Mouse (Mus musculus) hindbrain, embryonic 11.5 days (tissue): ENCODE measurements around the gene Fbxw4. TPM values are rescaled to one million over a fixed set of nuclear protein-coding genes. Genes with fewer than 3 reads are reported as not detected.

Source experiments
- ATAC-seq: fragments of 200-750 bp; cut with Nextera tagmentation; 2 replicates; pipeline ENCODE4 v1.8.0; 2017; ENCODE audit warnings: mild to moderate bottlenecking, moderate TSS enrichment, moderate library complexity; ENCODE audit not compliant: low FRiP score
- DNase-seq: peaks from one replicate; pipeline ENCODE4 v3.0.0-alpha.2; 2015; ENCODE audit warnings: low spot score
- H3K27ac ChIP-seq: fragments of 300-500 bp; sonication (generic); 2 replicates; pipeline ENCODE4 v1.5.1; 2014; ENCODE audit warnings: mild to moderate bottlenecking, low read depth, low read length
- H3K27me3 ChIP-seq: fragments of 300-500 bp; sonication (generic); 2 replicates; pipeline ENCODE4 v1.6.1; 2014; ENCODE audit warnings: mild to moderate bottlenecking, low read length, moderate library complexity, mixed read lengths; ENCODE audit not compliant: control insufficient read depth, insufficient read depth
- H3K36me3 ChIP-seq: fragments of 300-500 bp; sonication (generic); 2 replicates; pipeline ENCODE4 v1.6.1; 2014; ENCODE audit warnings: mild to moderate bottlenecking, low read length, moderate library complexity, mixed read lengths; ENCODE audit not compliant: control insufficient read depth, insufficient read depth
- H3K4me1 ChIP-seq: fragments of 300-500 bp; sonication (generic); replicated peaks from 2 replicates; pipeline ENCODE4 v1.6.1; 2014; ENCODE audit warnings: low read length, mixed read lengths; ENCODE audit not compliant: control insufficient read depth, insufficient read depth
- H3K4me2 ChIP-seq: fragments of 300-500 bp; sonication (generic); replicated peaks from 2 replicates; pipeline ENCODE4 v1.6.1; 2014; ENCODE audit warnings: mild to moderate bottlenecking, low read depth, low read length
- H3K4me3 ChIP-seq: fragments of 300-500 bp; sonication (generic); 2 replicates; pipeline ENCODE4 v1.5.1; 2014; ENCODE audit warnings: low read depth, low read length
- H3K9ac ChIP-seq: fragments of 300-500 bp; sonication (generic); 2 replicates; pipeline ENCODE4 v1.6.1; 2014; ENCODE audit warnings: low read depth, low read length
- H3K9me3 ChIP-seq: fragments of 300-500 bp; sonication (generic); 2 replicates; pipeline ENCODE4 v1.6.1; 2016; ENCODE audit warnings: low read length; ENCODE audit not compliant: control insufficient read depth
- WGBS: fragments of 180-500 bp; shearing (Covaris S2); extraction: QIAGEN DNeasy Blood & Tissue Kit; methylation state at CpG from one replicate; pipeline ENCODE4 v1.1.7; 2014; 5-methylcytosine and 5-hydroxymethylcytosine counted together
- polyA plus RNA-seq: library from polyadenylated mRNA; unstranded; fragments of >200 nt; fragmentation: Nextera tagmentation; extraction: Ambion mirVana; gene quantifications from 2 replicates; pipeline ENCODE4 v1.2.1, GENCODE M21; 2014

The Fbxw4 gene
- polyA plus RNA-seq, 1 experiment from 2014 or later: 3.5 TPM

- H3K9ac ChIP-seq: no peak overlapping the region
- H3K27ac ChIP-seq: no peak overlapping the region
- no peaks in the 10 kb centered on the region for H3K9me3 ChIP-seq
- DNase-seq (no peak), ATAC-seq (no peak)
- WGBS: 89% methylated on average over 15 of the region's 15 CpGs
- H3K4me3 ChIP-seq: no peak overlapping the region
- no peak overlapping the region for H3K4me2 ChIP-seq
- no peaks in the 10 kb centered on the region for H3K36me3 ChIP-seq
- no peaks in the 10 kb centered on the region for H3K27me3 ChIP-seq
- no peaks in the 10 kb centered on the region for H3K4me1 ChIP-seq
These were observed 129.7 kb downstream of the Fbxw4 start for GRCm38 (mm10) chr19:45530200-45530995.

GRCm38 (mm10) chr19:45529294-45529693, 130.8 kb downstream of the Fbxw4 start:
- no peak overlapping the region for H3K4me3 ChIP-seq
- no peaks in the 10 kb centered on the region for H3K9me3 ChIP-seq
- H3K27ac ChIP-seq: no peak overlapping the region
- DNase-seq (no peak), ATAC-seq (no peak)
- H3K36me3 ChIP-seq: no peaks in the 10 kb centered on the region
- H3K9ac ChIP-seq: no peak overlapping the region
- 80% methylated on average over 5 of the region's 5 CpGs for WGBS
- no peak overlapping the region for H3K4me2 ChIP-seq
- H3K27me3 ChIP-seq: no peaks in the 10 kb centered on the region
- H3K4me1 ChIP-seq: no peaks in the 10 kb centered on the region

Other genes with a start within 250 kb of the Fbxw4 start
- 14.1 and 16.4 TPM in 2 replicates for gene Poll, start 99.8 kb downstream of the Fbxw4 start, polyA plus RNA-seq
- gene Gm17018, start 99.7 kb downstream of the Fbxw4 start, polyA plus RNA-seq: 62.7 and 63.4 TPM in 2 replicates
- 4.6 and 5.7 TPM in 2 replicates for gene Fgf8, start 82.6 kb upstream of the Fbxw4 start, polyA plus RNA-seq
- gene Npm3, start 89.3 kb upstream of the Fbxw4 start, polyA plus RNA-seq: 7.4 and 8.8 TPM in 2 replicates
- gene Mgea5, start 123.5 kb upstream of the Fbxw4 start, polyA plus RNA-seq: 75.6 and 93.2 TPM in 2 replicates
- 0.56 and 0.73 TPM in 2 replicates for gene Kcnip2, start 155.7 kb upstream of the Fbxw4 start, polyA plus RNA-seq